Mouse (Mus musculus): ENCODE measurements around the gene Micall2. TPM values are rescaled to one million over a fixed set of nuclear protein-coding genes. Genes with fewer than 3 reads are reported as not detected.
A peak's percentile ranks its signal among the peaks of the same experiment; 100 is the strongest.

Micall2 gene
- total and polyA plus RNA-seq, 2 experiments from 2014 or later: 1.1 to 1.3 TPM

GRCm38 (mm10) chr5:139736504-139736940 lies 386 bp upstream of the Micall2 start:
- DNase-seq (ENCODE audit: low spot score) (no peak), ATAC-seq (ENCODE audit: insufficient read depth, low read depth) (peak; percentile 14)
- Histone ChIP-seq H3K4me1 (ENCODE audit: control insufficient read depth, insufficient read depth) (peaks cover 26% of the 10 kb centered on the region), H3K9me3 (replicated peaks; ENCODE audit: control insufficient read depth, low read length) (no peaks in the 10 kb centered on the region), H3K4me2 (ENCODE audit: low read depth, low read length) (peak overlapping the region; percentile 94), H3K4me3 (ENCODE audit: low read depth, low read length) (peak overlapping the region; percentile 53), H3K9ac (replicated peaks; ENCODE audit: low read depth, low read length) (no peak overlapping the region; the same call in 1 of the 2 replicates), H3K27me3 (ENCODE audit: control insufficient read depth, insufficient read depth, low read length) (no peaks in the 10 kb centered on the region), H3K27ac (ENCODE audit: low read depth) (0 out of 2 replicates have a peak overlapping the region, but pooled peaks have one; percentile 18), H3K36me3 (replicated peaks; ENCODE audit: control insufficient read depth, insufficient read depth, low read length) (no peaks in the 10 kb centered on the region)
- WGBS: 13% methylated on average over 10 of the region's 10 CpGs
- TF ChIP-seq CTCF (IDR thresholded peaks at IDR 0.05; ENCODE audit: low read depth) (no peak), EP300 (IDR thresholded peaks at IDR 0.05; ENCODE audit: low read depth) (no peak)

GRCm38 (mm10) chr5:139734746-139735145 lies 1.4 kb downstream of the Micall2 start:
- 70% methylated on average over 7 of the region's 7 CpGs for WGBS
- Histone ChIP-seq H3K4me3 (ENCODE audit: low read depth, low read length) (no peak overlapping the region), H3K4me1 (ENCODE audit: control insufficient read depth, insufficient read depth) (peaks cover 34% of the 10 kb centered on the region), H3K9me3 (replicated peaks; ENCODE audit: control insufficient read depth, low read length) (no peaks in the 10 kb centered on the region), H3K9ac (replicated peaks; ENCODE audit: low read depth, low read length) (no peak overlapping the region), H3K27me3 (ENCODE audit: control insufficient read depth, insufficient read depth, low read length) (no peaks in the 10 kb centered on the region), H3K4me2 (ENCODE audit: low read depth, low read length) (peak overlapping the region; percentile 94; the same call in 1 of the 2 replicates), H3K27ac (ENCODE audit: low read depth) (no peak overlapping the region), H3K36me3 (replicated peaks; ENCODE audit: control insufficient read depth, insufficient read depth, low read length) (no peaks in the 10 kb centered on the region)
- ATAC-seq (ENCODE audit: insufficient read depth, low read depth) (no peak), DNase-seq (ENCODE audit: low spot score) (no peak)
- TF ChIP-seq CTCF (IDR thresholded peaks at IDR 0.05; ENCODE audit: low read depth) (no peak), EP300 (IDR thresholded peaks at IDR 0.05; ENCODE audit: low read depth) (no peak)

GRCm38 (mm10) chr5:139734016-139734415 lies 2.1 kb downstream of the Micall2 start:
- Histone ChIP-seq H3K27ac (ENCODE audit: low read depth) (no peak overlapping the region), H3K9ac (replicated peaks; ENCODE audit: low read depth, low read length) (no peak overlapping the region), H3K4me2 (ENCODE audit: low read depth, low read length) (peak overlapping the region; percentile 94; the same call in 1 of the 2 replicates), H3K4me3 (ENCODE audit: low read depth, low read length) (no peak overlapping the region), H3K4me1 (ENCODE audit: control insufficient read depth, insufficient read depth) (peaks cover 34% of the 10 kb centered on the region), H3K36me3 (replicated peaks; ENCODE audit: control insufficient read depth, insufficient read depth, low read length) (no peaks in the 10 kb centered on the region), H3K9me3 (replicated peaks; ENCODE audit: control insufficient read depth, low read length) (no peaks in the 10 kb centered on the region), H3K27me3 (ENCODE audit: control insufficient read depth, insufficient read depth, low read length) (no peaks in the 10 kb centered on the region)
- DNase-seq (ENCODE audit: low spot score): no peak
- no peak for TF ChIP-seq CTCF (IDR thresholded peaks at IDR 0.05; ENCODE audit: low read depth)
- no peak for TF ChIP-seq EP300 (IDR thresholded peaks at IDR 0.05; ENCODE audit: low read depth)
- no peak for ATAC-seq (ENCODE audit: insufficient read depth, low read depth)
- WGBS: 37% methylated on average over 3 of the region's 3 CpGs

GRCm38 (mm10) chr5:139732634-139733107 lies 3.5 kb downstream of the Micall2 start:
- Histone ChIP-seq H3K4me1 (ENCODE audit: control insufficient read depth, insufficient read depth) (peaks cover 31% of the 10 kb centered on the region), H3K9ac (replicated peaks; ENCODE audit: low read depth, low read length) (no peak overlapping the region), H3K27ac (ENCODE audit: low read depth) (no peak overlapping the region), H3K9me3 (replicated peaks; ENCODE audit: control insufficient read depth, low read length) (no peaks in the 10 kb centered on the region), H3K4me2 (ENCODE audit: low read depth, low read length) (peak overlapping the region; percentile 32; the same call in 1 of the 2 replicates), H3K36me3 (replicated peaks; ENCODE audit: control insufficient read depth, insufficient read depth, low read length) (no peaks in the 10 kb centered on the region), H3K4me3 (ENCODE audit: low read depth, low read length) (no peak overlapping the region), H3K27me3 (ENCODE audit: control insufficient read depth, insufficient read depth, low read length) (no peaks in the 10 kb centered on the region)
- TF ChIP-seq CTCF (IDR thresholded peaks at IDR 0.05; ENCODE audit: low read depth) (no peak), EP300 (IDR thresholded peaks at IDR 0.05; ENCODE audit: low read depth) (no peak)
- ATAC-seq (ENCODE audit: insufficient read depth, low read depth) (no peak), DNase-seq (ENCODE audit: low spot score) (peak; percentile 16)
- 53% methylated on average over 11 of the region's 11 CpGs for WGBS

- Histone ChIP-seq H3K36me3 (replicated peaks; ENCODE audit: control insufficient read depth, insufficient read depth, low read length) (no peaks in the 10 kb centered on the region), H3K9ac (replicated peaks; ENCODE audit: low read depth, low read length) (no peak overlapping the region), H3K4me2 (ENCODE audit: low read depth, low read length) (0 out of 2 replicates have a peak overlapping the region, but pooled peaks have one; percentile 18), H3K4me3 (ENCODE audit: low read depth, low read length) (no peak overlapping the region), H3K4me1 (ENCODE audit: control insufficient read depth, insufficient read depth) (peaks cover 29% of the 10 kb centered on the region), H3K27me3 (ENCODE audit: control insufficient read depth, insufficient read depth, low read length) (no peaks in the 10 kb centered on the region), H3K27ac (ENCODE audit: low read depth) (peak overlapping the region; percentile 1; the same call in 1 of the 2 replicates), H3K9me3 (replicated peaks; ENCODE audit: control insufficient read depth, low read length) (no peaks in the 10 kb centered on the region)
- ATAC-seq (ENCODE audit: insufficient read depth, low read depth) (0 out of 2 replicates have a peak, but pooled peaks have one; percentile 22), DNase-seq (ENCODE audit: low spot score) (no peak)
- whole genome bisulfite sequencing: 50% methylated on average over 8 of the region's 8 CpGs
- TF ChIP-seq CTCF (IDR thresholded peaks at IDR 0.05; ENCODE audit: low read depth) (no peak), EP300 (IDR thresholded peaks at IDR 0.05; ENCODE audit: low read depth) (no peak)
Measured at GRCm38 (mm10) chr5:139730712-139731486, 5.2 kb downstream of the Micall2 start.

Data from heart, postnatal 0 days (tissue).